Comparison of ENCODE assay signal across 8 mouse cellular contexts in genomic region chr9:121286325-121286901, GRCm38 (mm10). TPM values are rescaled to one million over a fixed set of nuclear protein-coding genes. Genes with fewer than 3 reads are reported as not detected.
A peak's percentile ranks its signal among the peaks of the same experiment; 100 is the strongest.
DNase-seq lines count a peak whose midpoint lies in the region; ATAC-seq lines count a peak whose summit lies in the region.

No protein-coding gene starts in this region.

- no peak for DNase-seq in heart, postnatal 14 days
- DNase-seq in spleen, postnatal 4 days (ENCODE audit: low spot score in 2 of 2) = no peak
- no peak for DNase-seq in left cerebral cortex, postnatal 4 days
- no peak for DNase-seq in adrenal gland, adult 2 months

- peak overlapping the region; percentile 80 for H3K9ac ChIP-seq in heart, embryonic 13.5 days
- peak overlapping the region; percentile 66 for H3K9ac ChIP-seq in hindbrain, embryonic 13.5 days

- no peaks in the 10 kb centered on the region for H3K27me3 ChIP-seq in heart, embryonic 13.5 days (replicated peaks)
- no peaks in the 10 kb centered on the region for H3K27me3 ChIP-seq in hindbrain, embryonic 13.5 days

- ATAC-seq in heart, embryonic 13.5 days (ENCODE audit: extremely low read depth, insufficient number of reproducible peaks, low FRiP score, low TSS enrichment) = no peak
- ATAC-seq in hindbrain, embryonic 13.5 days (ENCODE audit: low FRiP score) = no peak
- peak; percentile 55 for ATAC-seq in megakaryocyte-erythroid progenitor cell, adult 5-6 weeks (replicated peaks; ENCODE audit: low FRiP score, low TSS enrichment, poor library complexity, severe bottlenecking)

- H3K27ac ChIP-seq in heart, embryonic 13.5 days (replicated peaks) = 0 out of 2 replicates have a peak overlapping the region, but pooled peaks have one; percentile 56
- H3K27ac ChIP-seq in brown adipose tissue, adult 24 weeks (replicated peaks; ENCODE audit: low read depth, low read length) = peak overlapping the region; percentile 62
- peak overlapping the region; percentile 25; the same call in 1 of the 2 replicates for H3K27ac ChIP-seq in hindbrain, embryonic 13.5 days

- H3K4me2 ChIP-seq in heart, embryonic 13.5 days = peak overlapping the region; percentile 75
- H3K4me2 ChIP-seq in hindbrain, embryonic 13.5 days = peak overlapping the region; percentile 58

- 67% methylated on average over 3 of the region's 3 CpGs for WGBS in heart, embryonic 13.5 days
- WGBS in hindbrain, embryonic 13.5 days = 82% methylated on average over 3 of the region's 3 CpGs

- intact Hi-C loops in heart, postnatal 14 days (cut with DNase I) = no loop called here
- intact Hi-C loops in left cerebral cortex, postnatal 4 days (cut with DNase I) = no loop called here

- H3K4me1 ChIP-seq in heart, embryonic 13.5 days = peaks cover 9% of the 10 kb centered on the region; the same call in 1 of the 2 replicates
- no peaks in the 10 kb centered on the region for H3K4me1 ChIP-seq in brown adipose tissue, adult 24 weeks (ENCODE audit: control insufficient read depth, insufficient read depth, insufficient read length, low read length)
- peaks cover 10% of the 10 kb centered on the region for H3K4me1 ChIP-seq in hindbrain, embryonic 13.5 days (replicated peaks)

- H3K36me3 ChIP-seq in heart, embryonic 13.5 days = peaks cover 9% of the 10 kb centered on the region; the same call in 1 of the 2 replicates
- H3K36me3 ChIP-seq in hindbrain, embryonic 13.5 days = 0 out of 2 replicates have a peak, but pooled peaks cover 3% of the 10 kb centered on the region

- H3K9me3 ChIP-seq in heart, embryonic 13.5 days = peaks cover 19% of the 10 kb centered on the region; the same call in 1 of the 2 replicates
- H3K9me3 ChIP-seq in hindbrain, embryonic 13.5 days = peaks cover 18% of the 10 kb centered on the region; the same call in 1 of the 2 replicates

- peak overlapping the region; percentile 58 for H3K4me3 ChIP-seq in heart, embryonic 13.5 days
- 0 out of 2 replicates have a peak overlapping the region, but pooled peaks have one; percentile 71 for H3K4me3 ChIP-seq in brown adipose tissue, adult 24 weeks (ENCODE audit: insufficient read depth, low read depth, low read length)
- peak overlapping the region; percentile 48 for H3K4me3 ChIP-seq in hindbrain, embryonic 13.5 days

RNA-seq across cellular contexts. Expression of gene Ulk4, which starts 9.4 kb away (rescaled TPM):
- 95.9 and 112 TPM in 2 replicates for polyA plus RNA-seq in heart, embryonic 13.5 days (2015; fragmentation: Nextera tagmentation; extraction: Ambion mirVana)
- total RNA-seq in heart, postnatal 14 days (2021) = 1 to 10 TPM in 1 of 2 experiments, under 1 TPM in 1; 0.49 to 1.0 TPM
- polyA plus RNA-seq in brown adipose tissue, adult 24 weeks (2012; ENCODE audit: insufficient read depth, insufficient read length, missing spikeins) = 4.4 TPM in 1 of 2 replicates, not detected in the other
- 106 and 109 TPM in 2 replicates for polyA plus RNA-seq in hindbrain, embryonic 13.5 days (2015; fragmentation: Nextera tagmentation; extraction: Ambion mirVana)
- 0.24 and 1.1 TPM in 2 replicates for total RNA-seq in megakaryocyte-erythroid progenitor cell, adult 5-6 weeks (2014; fragmentation: Nextera tagmentation)
- total RNA-seq in megakaryocyte-erythroid progenitor cell, adult 5-6 weeks (2017) = 2.0 and 2.7 TPM in 2 replicates
- 1 to 10 TPM; 7.9 to 8.0 TPM for total RNA-seq in left cerebral cortex, postnatal 4 days (2021)
- 1 to 10 TPM; 1.5 to 2.0 TPM for total RNA-seq in adrenal gland, adult 2 months (2021)
- 2.3 and 6.0 TPM in 2 replicates for polyA plus RNA-seq in adrenal gland, adult 2 months (2012; rRNA removed)

RNA-seq across cellular contexts. Expression of gene Trak1, which starts 10.9 kb away (rescaled TPM):
- 30.4 and 32.2 TPM in 2 replicates for polyA plus RNA-seq in heart, embryonic 13.5 days (2015; fragmentation: Nextera tagmentation; extraction: Ambion mirVana)
- total RNA-seq in heart, postnatal 14 days (2021) = 100 to 1,000 TPM; 323 to 335 TPM
- 64.3 and 66.0 TPM in 2 replicates for polyA plus RNA-seq in brown adipose tissue, adult 24 weeks (2012; ENCODE audit: insufficient read depth, insufficient read length, missing spikeins)
- polyA plus RNA-seq in hindbrain, embryonic 13.5 days (2015; fragmentation: Nextera tagmentation; extraction: Ambion mirVana) = 43.0 and 46.2 TPM in 2 replicates
- 45.6 and 50.2 TPM in 2 replicates for total RNA-seq in megakaryocyte-erythroid progenitor cell, adult 5-6 weeks (2014; fragmentation: Nextera tagmentation)
- 14.2 and 23.2 TPM in 2 replicates for total RNA-seq in megakaryocyte-erythroid progenitor cell, adult 5-6 weeks (2017)
- 100 to 1,000 TPM; 208 to 215 TPM for total RNA-seq in left cerebral cortex, postnatal 4 days (2021)
- total RNA-seq in adrenal gland, adult 2 months (2021) = 10 to 100 TPM; 67.8 to 83.7 TPM
- polyA plus RNA-seq in adrenal gland, adult 2 months (2012; rRNA removed) = 52.2 and 52.3 TPM in 2 replicates
